20 mouse cellular contexts compared by ENCODE assay signal in the genomic region with DNA sequence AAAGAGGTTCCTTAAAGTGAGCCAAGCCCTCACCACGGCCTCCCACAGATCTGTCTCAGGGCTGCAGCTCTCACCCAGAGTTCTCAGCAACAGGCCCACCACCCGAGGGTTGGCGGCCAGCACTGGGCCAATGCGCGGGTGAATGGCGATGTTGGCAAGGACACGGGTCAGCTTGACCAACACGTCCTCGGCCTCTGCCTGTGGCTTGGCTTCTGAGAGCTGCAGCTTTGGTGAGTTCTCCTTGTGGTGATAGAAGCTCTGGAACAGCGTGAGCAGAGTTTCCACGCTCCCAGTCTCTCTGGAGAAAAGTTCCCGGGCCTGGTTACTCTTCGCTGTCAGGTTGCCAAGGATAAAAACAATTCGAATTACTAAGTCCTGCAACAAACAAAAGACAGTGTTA.
DNase-seq lines count a peak whose midpoint lies in the region; ATAC-seq and TF ChIP-seq lines count a peak whose summit lies in the region.
"Had no signal": no experiment of that assay in that cellular context is flagged by ENCODE, and none has a peak within 500 bp of the region (broad histone marks: within the 10 kb centered on the region; RNA-seq: fewer than 3 reads in every experiment).

No protein-coding gene starts in this region.

- no peaks in the 10 kb centered on the region for H3K9me3 ChIP-seq in forebrain, postnatal 0 days (ENCODE audit: low read length)
- no peaks in the 10 kb centered on the region for H3K9me3 ChIP-seq in forebrain, embryonic 12.5 days
- no peaks in the 10 kb centered on the region for H3K9me3 ChIP-seq in intestine, embryonic 16.5 days (ENCODE audit: control insufficient read depth, low read length)
- H3K9me3 ChIP-seq: embryonic facial prominence, embryonic 13.5 days; limb, embryonic 15.5 days had no signal

- H3K4me1 ChIP-seq in forebrain, postnatal 0 days (ENCODE audit: insufficient read depth), result peaks cover 2% of the 10 kb centered on the region; the same call in 1 of the 2 replicates
- peaks cover 6% of the 10 kb centered on the region; the same call in 1 of the 2 replicates for H3K4me1 ChIP-seq in forebrain, embryonic 12.5 days
- H3K4me1 ChIP-seq in intestine, embryonic 16.5 days (ENCODE audit: control insufficient read depth, insufficient read depth, low read length), result no peaks in the 10 kb centered on the region
- H3K4me1 ChIP-seq: limb, embryonic 15.5 days had no signal

- no peaks in the 10 kb centered on the region for H3K36me3 ChIP-seq in forebrain, postnatal 0 days (ENCODE audit: insufficient read depth)
- no peaks in the 10 kb centered on the region for H3K36me3 ChIP-seq in forebrain, embryonic 12.5 days (replicated peaks)
- no peaks in the 10 kb centered on the region for H3K36me3 ChIP-seq in intestine, embryonic 16.5 days (ENCODE audit: control insufficient read depth, insufficient read depth, low read length)
- H3K36me3 ChIP-seq: limb, embryonic 15.5 days had no signal

- no peaks in the 10 kb centered on the region for H3K27me3 ChIP-seq in forebrain, postnatal 0 days (ENCODE audit: insufficient read depth, low read length)
- 0 out of 2 replicates have a peak, but pooled peaks cover 3% of the 10 kb centered on the region for H3K27me3 ChIP-seq in forebrain, embryonic 12.5 days
- H3K27me3 ChIP-seq in intestine, embryonic 16.5 days (replicated peaks; ENCODE audit: control insufficient read depth, insufficient read depth, low read length), result no peaks in the 10 kb centered on the region
- H3K27me3 ChIP-seq: embryonic facial prominence, embryonic 13.5 days; limb, embryonic 15.5 days had no signal

- no peak for TF ChIP-seq CTCF in forebrain, postnatal 0 days (IDR thresholded peaks at IDR 0.05; ENCODE audit: low read depth)

- intact Hi-C loops in left cerebral cortex, postnatal 4 days (cut with DNase I), result no loop called here
- intact Hi-C loops in left cerebral cortex, postnatal 25 days (cut with DNase I), result no loop called here

- H3K4me2 ChIP-seq in forebrain, postnatal 0 days (ENCODE audit: low read depth), result no peak overlapping the region
- H3K4me2 ChIP-seq in forebrain, embryonic 12.5 days, result no peak overlapping the region
- no peak overlapping the region for H3K4me2 ChIP-seq in intestine, embryonic 16.5 days (ENCODE audit: low read depth, low read length)
- H3K4me2 ChIP-seq: embryonic facial prominence, embryonic 13.5 days; limb, embryonic 15.5 days had no signal

- WGBS in forebrain, postnatal 0 days, result 65% methylated on average over 14 of the region's 14 CpGs
- whole genome bisulfite sequencing in forebrain, embryonic 12.5 days, result 75% methylated on average over 14 of the region's 14 CpGs
- 83% methylated on average over 14 of the region's 14 CpGs for WGBS in intestine, embryonic 16.5 days

- DNase-seq in forebrain, postnatal 0 days, result no peak
- peak; percentile 29 for DNase-seq in left cerebral cortex, postnatal 4 days
- DNase-seq in left cerebral cortex, postnatal 25 days (ENCODE audit: low spot score in 2 of 2), result no peak
- peak; percentile 29 for DNase-seq in testis, postnatal 14 days (ENCODE audit: low spot score)
- DNase-seq in testis, postnatal 10 days (ENCODE audit: low spot score), result no peak
- peak; percentile 21 for DNase-seq in skeletal muscle tissue, adult 2 months (ENCODE audit: low read depth, low spot score)
- DNase-seq: adrenal gland, postnatal 25 days; cerebellum, adult 9-10 months; heart, adult 2 months; kidney, adult 2 months; kidney, postnatal 25 days; liver, postnatal 0 days; lung, postnatal 36 days; right cerebral cortex, postnatal 25 days; thymus, postnatal 36 days had no signal

- no peak overlapping the region for H3K9ac ChIP-seq in forebrain, postnatal 0 days
- H3K9ac ChIP-seq in forebrain, embryonic 12.5 days, result no peak overlapping the region
- H3K9ac ChIP-seq in intestine, embryonic 16.5 days (ENCODE audit: low read depth, low read length), result no peak overlapping the region
- H3K9ac ChIP-seq: embryonic facial prominence, embryonic 13.5 days; limb, embryonic 15.5 days; liver, postnatal 0 days had no signal

- no peak overlapping the region for H3K4me3 ChIP-seq in forebrain, postnatal 0 days (ENCODE audit: low read depth, low read length)
- no peak overlapping the region for H3K4me3 ChIP-seq in forebrain, embryonic 12.5 days (replicated peaks)
- H3K4me3 ChIP-seq in intestine, embryonic 16.5 days (ENCODE audit: low read length), result no peak overlapping the region
- H3K4me3 ChIP-seq: embryonic facial prominence, embryonic 13.5 days; heart, adult 2 months; limb, embryonic 15.5 days had no signal

- peak; percentile 36 for ATAC-seq in forebrain, postnatal 0 days
- ATAC-seq in forebrain, embryonic 12.5 days (ENCODE audit: low FRiP score), result no peak
- ATAC-seq in intestine, embryonic 16.5 days, result no peak
- ATAC-seq: liver, postnatal 0 days had no signal

- no peak overlapping the region for H3K27ac ChIP-seq in forebrain, postnatal 0 days (ENCODE audit: low read depth, low read length)
- no peak overlapping the region for H3K27ac ChIP-seq in forebrain, embryonic 12.5 days
- H3K27ac ChIP-seq in intestine, embryonic 16.5 days (ENCODE audit: low read length), result no peak overlapping the region
- H3K27ac ChIP-seq: embryonic facial prominence, embryonic 13.5 days; heart, adult 2 months; limb, embryonic 15.5 days; stomach, postnatal 0 days had no signal

Comparison
In these comparisons a context has a peak if more than half of its experiments do, and no peak if none do; other contexts are left out.
1. DNase-seq: peak in left cerebral cortex, postnatal 4 days (single experiment), testis, postnatal 14 days (single experiment) and skeletal muscle tissue, adult 2 months (single experiment); none in forebrain, postnatal 0 days (single experiment), left cerebral cortex, postnatal 25 days (0 of 2) and testis, postnatal 10 days (single experiment).